ENCODE assay signal across 8 mouse cellular contexts in the genomic region with DNA sequence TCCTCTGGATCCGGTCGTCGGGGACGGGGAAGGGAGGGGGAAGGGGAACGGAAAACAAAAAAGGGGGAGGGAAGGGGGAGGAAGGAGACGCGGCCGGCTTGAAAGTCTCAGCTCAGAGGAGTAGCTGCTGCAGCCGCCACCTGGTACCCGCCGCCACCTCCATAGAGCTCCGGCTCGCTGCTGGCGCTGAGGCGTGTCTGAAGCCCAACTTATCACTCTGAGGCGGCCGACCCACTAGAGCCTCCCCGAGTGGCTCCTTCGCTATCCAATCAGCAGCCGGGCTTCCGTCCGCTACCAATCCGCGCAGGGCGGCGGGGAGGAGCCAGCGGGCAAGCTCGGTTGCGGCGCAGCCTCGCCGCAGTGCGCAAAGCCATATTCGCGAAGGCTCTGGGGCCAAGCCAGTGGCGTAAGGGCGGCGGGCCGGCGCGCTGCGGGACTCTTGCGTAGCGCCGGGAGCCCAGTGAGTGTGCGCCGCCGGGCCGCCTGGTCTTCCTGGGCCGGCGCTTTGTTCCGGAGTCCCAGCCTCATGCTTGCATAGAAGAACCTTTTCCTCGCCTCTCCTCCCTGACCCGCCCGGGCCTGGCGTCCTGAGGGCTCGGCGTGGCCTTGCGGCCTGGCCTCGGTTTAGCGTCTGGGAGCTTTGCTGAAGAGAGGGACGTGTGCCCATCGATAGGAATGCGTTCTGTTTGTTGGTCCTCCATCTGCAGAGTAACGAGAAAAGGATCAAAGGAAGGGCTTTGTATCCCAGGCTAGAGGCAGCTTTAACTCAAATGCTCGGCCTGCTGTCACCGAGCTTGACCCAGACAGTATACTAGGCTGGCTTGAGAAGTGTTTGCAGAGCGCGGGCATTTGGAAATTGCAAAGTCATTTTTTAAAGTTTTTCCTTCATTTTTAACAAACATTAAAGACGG. TPM values are rescaled to one million over a fixed set of nuclear protein-coding genes. Genes with fewer than 3 reads are reported as not detected.
DNase-seq lines count a peak whose midpoint lies in the region; ATAC-seq and TF ChIP-seq lines count a peak whose summit lies in the region.

A gene (minus strand): TSS at position 209 of the 911 bp plus-strand sequence.

- H3K27ac ChIP-seq in hindbrain, embryonic 13.5 days: peak within 1 kb of the TSS; percentile 100

- no peak for TF ChIP-seq CTCF in Patski (IDR thresholded peaks at IDR 0.05)

- H3K4me2 ChIP-seq in hindbrain, embryonic 13.5 days: peak within 1 kb of the TSS; percentile 88

- DNase-seq in Patski (ENCODE audit: low read depth, low spot score): peak; percentile 91
- peak; percentile 98 to 99 for DNase-seq in cerebellum, postnatal 14 days
- peak; percentile 98 to 99 for DNase-seq in frontal cortex, postnatal 14 days (ENCODE audit: low spot score in 2 of 2)
- DNase-seq in layer of hippocampus, postnatal 25 days (ENCODE audit: extremely low spot score in 1 of 2, low spot score in 1 of 2): peak; percentile 90 to 96
- DNase-seq in lung, postnatal 25 days (ENCODE audit: low spot score): peak; percentile 99
- DNase-seq in retina, embryonic 14.5 days (ENCODE audit: low spot score): peak; percentile 99
- peak; percentile 97 for DNase-seq in thymus, postnatal 4 days

- H3K27me3 ChIP-seq in Patski: no peaks in the 10 kb centered on the region
- H3K27me3 ChIP-seq in hindbrain, embryonic 13.5 days: no peaks in the 10 kb centered on the region

- POLR2A ChIA-PET in Patski (lab: Charles Lee): interaction anchor here (0.7 to 1.7 kb wide), 13 partner anchors 9 to 1233 kb away, joined by 3 to 20 read pairs (median 4); no protein-coding TSS in a partner anchor

- WGBS in hindbrain, embryonic 13.5 days: under 1% methylated on average over 66 of the region's 70 CpGs

- CTCF ChIA-PET in Patski (lab: Charles Lee): interaction anchor here (0.8 to 1.4 kb wide), 4 partner anchors 8 to 158 kb away, joined by 3 to 4 read pairs (median 3); no protein-coding TSS in a partner anchor

- peak; percentile 97 for ATAC-seq in Patski
- ATAC-seq in hindbrain, embryonic 13.5 days (ENCODE audit: low FRiP score): peak; percentile 99

- peaks cover 26% of the 10 kb centered on the region for H3K4me1 ChIP-seq in hindbrain, embryonic 13.5 days (replicated peaks)

- H3K9me3 ChIP-seq in hindbrain, embryonic 13.5 days: no peaks in the 10 kb centered on the region

- in situ Hi-C loops in Patski (cut with MboI; ENCODE audit: low pct_unique_long_range_greater_than_20kb): no loop called here

- peak within 1 kb of the TSS; percentile 97 for H3K4me3 ChIP-seq in hindbrain, embryonic 13.5 days

- H3K36me3 ChIP-seq in hindbrain, embryonic 13.5 days: peaks cover 32% of the 10 kb centered on the region

- H3K9ac ChIP-seq in hindbrain, embryonic 13.5 days: peak within 1 kb of the TSS; percentile 100

RNA-seq across cellular contexts. Expression of the gene that starts here (rescaled TPM):
- polyA plus RNA-seq in Patski (2021): 616 TPM
- polyA plus RNA-seq in hindbrain, embryonic 13.5 days (2015; fragmentation: Nextera tagmentation; extraction: Ambion mirVana): 1,147 and 1,168 TPM in 2 replicates
- total RNA-seq in layer of hippocampus, postnatal 25 days (2021): 100 to 1,000 TPM; 649 to 659 TPM

Comparison
In these comparisons a context has a peak if more than half of its experiments do, and no peak if none do; other contexts are left out.
1. Peak in every context shown above with its lines: DNase-seq, ATAC-seq, H3K4me3 ChIP-seq and H3K27ac ChIP-seq.